Mouse (Mus musculus): ENCODE measurements around the gene Nqo2.

DNA sequence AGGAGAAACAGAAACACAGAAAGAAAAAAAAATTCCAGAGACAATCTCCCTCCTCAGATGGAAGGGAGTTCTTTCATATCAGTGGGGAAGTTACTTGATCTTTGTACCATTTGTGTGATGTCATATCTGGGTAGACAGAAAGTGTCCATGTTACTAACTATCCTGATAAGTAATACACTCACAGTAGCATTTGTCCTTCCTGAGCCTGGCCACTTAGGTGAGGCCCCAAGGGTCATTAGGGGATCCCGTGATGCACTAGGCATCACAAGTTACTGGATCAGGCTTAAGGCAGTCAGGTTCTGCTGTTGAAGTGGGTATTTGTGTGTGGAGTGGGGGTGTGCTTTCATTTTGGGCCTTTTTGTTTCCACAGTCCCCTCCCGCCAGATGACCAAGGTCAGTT lies 11.5 kb upstream of the Nqo2 start:
- TF ChIP-seq CTCF (IDR thresholded peaks at IDR 0.05; ENCODE audit: extremely low read depth, insufficient read depth, low read length) (no peak), POLR2A (IDR thresholded peaks at IDR 0.05; ENCODE audit: extremely low read depth, insufficient read depth, low read length) (no peak)

Measured in cortical plate, adult 2 months (tissue).